11 mouse cellular contexts compared by ENCODE assay signal in genomic region chr1:184918227-184918888, GRCm38 (mm10). TPM values are rescaled to one million over a fixed set of nuclear protein-coding genes. Genes with fewer than 3 reads are reported as not detected.
A peak's percentile ranks its signal among the peaks of the same experiment; 100 is the strongest.
DNase-seq lines count a peak whose midpoint lies in the region; ATAC-seq and TF ChIP-seq lines count a peak whose summit lies in the region.
"Had no signal": no experiment of that assay in that cellular context is flagged by ENCODE, and none has a peak within 500 bp of the region (broad histone marks: within the 10 kb centered on the region; RNA-seq: fewer than 3 reads in every experiment).

No protein-coding gene starts in this region.

- H3K4me3 ChIP-seq in embryonic facial prominence, embryonic 11.5 days (ENCODE audit: low read depth, low read length) = no peak overlapping the region
- H3K4me3 ChIP-seq in embryonic facial prominence, embryonic 10.5 days = no peak overlapping the region
- H3K4me3 ChIP-seq in lung, embryonic 14.5 days (ENCODE audit: low read depth, low read length) = no peak overlapping the region
- H3K4me3 ChIP-seq: forebrain, embryonic 13.5 days had no signal

- no peaks in the 10 kb centered on the region for H3K27me3 ChIP-seq in embryonic facial prominence, embryonic 11.5 days (ENCODE audit: control insufficient read depth, insufficient read depth, low read length)
- H3K27me3 ChIP-seq in embryonic facial prominence, embryonic 10.5 days (replicated peaks; ENCODE audit: low read depth, poor library complexity, severe bottlenecking) = no peaks in the 10 kb centered on the region
- H3K27me3 ChIP-seq in lung, embryonic 14.5 days (ENCODE audit: insufficient read depth, low read length) = no peaks in the 10 kb centered on the region
- H3K27me3 ChIP-seq: forebrain, embryonic 13.5 days had no signal

- H3K4me1 ChIP-seq in embryonic facial prominence, embryonic 11.5 days (ENCODE audit: control insufficient read depth, insufficient read depth, low read length) = no peaks in the 10 kb centered on the region
- H3K4me1 ChIP-seq in embryonic facial prominence, embryonic 10.5 days = no peaks in the 10 kb centered on the region
- H3K4me1 ChIP-seq in lung, embryonic 14.5 days (ENCODE audit: insufficient read depth) = no peaks in the 10 kb centered on the region
- H3K4me1 ChIP-seq: forebrain, embryonic 13.5 days had no signal

- H3K9me3 ChIP-seq in embryonic facial prominence, embryonic 11.5 days (replicated peaks; ENCODE audit: control insufficient read depth, low read length) = no peaks in the 10 kb centered on the region
- H3K9me3 ChIP-seq in embryonic facial prominence, embryonic 10.5 days = no peaks in the 10 kb centered on the region
- H3K9me3 ChIP-seq in lung, embryonic 14.5 days (ENCODE audit: low read depth, low read length) = no peaks in the 10 kb centered on the region
- H3K9me3 ChIP-seq: forebrain, embryonic 13.5 days had no signal

- no peak overlapping the region for H3K27ac ChIP-seq in embryonic facial prominence, embryonic 11.5 days (replicated peaks; ENCODE audit: low read depth, low read length)
- no peak overlapping the region for H3K27ac ChIP-seq in embryonic facial prominence, embryonic 10.5 days (replicated peaks)
- H3K27ac ChIP-seq in lung, embryonic 14.5 days (ENCODE audit: low read depth) = no peak overlapping the region
- H3K27ac ChIP-seq: forebrain, embryonic 13.5 days had no signal

- WGBS in embryonic facial prominence, embryonic 11.5 days = 85% methylated on average over 5 of the region's 5 CpGs
- 85% methylated on average over 5 of the region's 5 CpGs for WGBS in embryonic facial prominence, embryonic 10.5 days
- 90% methylated on average over 5 of the region's 5 CpGs for WGBS in lung, embryonic 14.5 days

- peak; percentile 59 for TF ChIP-seq CTCF in lung, embryonic 14.5 days (IDR thresholded peaks at IDR 0.05; ENCODE audit: low read depth)

- H3K36me3 ChIP-seq in embryonic facial prominence, embryonic 11.5 days (replicated peaks; ENCODE audit: control insufficient read depth, insufficient read depth, low read depth, low read length) = no peaks in the 10 kb centered on the region
- peaks cover 59% of the 10 kb centered on the region for H3K36me3 ChIP-seq in embryonic facial prominence, embryonic 10.5 days (replicated peaks)
- peaks cover 22% of the 10 kb centered on the region; the same call in 1 of the 2 replicates for H3K36me3 ChIP-seq in lung, embryonic 14.5 days (ENCODE audit: insufficient read depth)

- H3K9ac ChIP-seq in embryonic facial prominence, embryonic 11.5 days (replicated peaks; ENCODE audit: low read length) = no peak overlapping the region
- H3K9ac ChIP-seq in lung, embryonic 14.5 days = no peak overlapping the region
- H3K9ac ChIP-seq: forebrain, embryonic 13.5 days had no signal

- no peak overlapping the region for H3K4me2 ChIP-seq in embryonic facial prominence, embryonic 11.5 days (ENCODE audit: low read depth, low read length)
- H3K4me2 ChIP-seq in lung, embryonic 14.5 days = no peak overlapping the region
- H3K4me2 ChIP-seq: forebrain, embryonic 13.5 days had no signal

- DNase-seq in embryonic facial prominence, embryonic 11.5 days (ENCODE audit: low spot score) = peak; percentile 19
- DNase-seq in embryonic facial prominence, embryonic 10.5 days (ENCODE audit: low spot score) = no peak
- peak; percentile 44 for DNase-seq in lung, embryonic 14.5 days
- DNase-seq in lung, postnatal 14 days = no peak
- DNase-seq in retina, embryonic 14.5 days (ENCODE audit: low spot score) = peak; percentile 43
- DNase-seq in cerebellum, postnatal 25 days = no peak
- DNase-seq in layer of hippocampus, adult 11-12 months (ENCODE audit: low spot score) = no peak
- DNase-seq: heart, postnatal 14 days; lung, adult 18-20 months had no signal

- ATAC-seq in embryonic facial prominence, embryonic 11.5 days (replicated peaks; ENCODE audit: insufficient number of reproducible peaks, low FRiP score, low TSS enrichment, low read depth) = no peak
- no peak for ATAC-seq in lung, embryonic 14.5 days (ENCODE audit: insufficient read depth)
- peak; percentile 91 for ATAC-seq in common myeloid progenitor, adult 5-6 weeks (replicated peaks; ENCODE audit: low read depth, poor library complexity, severe bottlenecking)
- ATAC-seq: forebrain, embryonic 13.5 days had no signal

RNA-seq across cellular contexts. Expression of gene C130074G19Rik, which starts 35.3 kb away (rescaled TPM):
- 0.67 and 0.72 TPM in 2 replicates for polyA plus RNA-seq in embryonic facial prominence, embryonic 11.5 days (2014; fragmentation: Nextera tagmentation; extraction: Ambion mirVana)
- polyA plus RNA-seq in embryonic facial prominence, embryonic 10.5 days (2016; fragmentation: Nextera tagmentation; extraction: Ambion mirVana) = 0.49 and 0.64 TPM in 2 replicates
- polyA plus RNA-seq in lung, embryonic 14.5 days (2014; fragmentation: Nextera tagmentation; extraction: Ambion mirVana) = 2.5 and 3.0 TPM in 2 replicates
- total RNA-seq in common myeloid progenitor, adult 5-6 weeks (2017) = not detected in 2 replicates

Comparison
In these comparisons a context has a peak if more than half of its experiments do, and no peak if none do; other contexts are left out.
1. DNase-seq: peak in embryonic facial prominence, embryonic 11.5 days (single experiment), lung, embryonic 14.5 days (single experiment) and retina, embryonic 14.5 days (single experiment); none in embryonic facial prominence, embryonic 10.5 days (single experiment), lung, postnatal 14 days (single experiment), cerebellum, postnatal 25 days (0 of 2) and layer of hippocampus, adult 11-12 months (single experiment).